Mouse (Mus musculus) lung, postnatal 25 days (tissue): ENCODE data around the gene Gm17728.
A peak's percentile ranks its signal among the peaks of the same experiment; 100 is the strongest.
"Not testable (repeated sequence)": the region's sequence is repeated elsewhere in the genome, so short reads cannot be mapped to it uniquely, and the experiment has no call there.

ENCODE experiments used
- DNase-seq: peaks from one replicate; pipeline ENCODE4 v3.0.0; 2022; ENCODE audit warnings: low spot score

Gene Gm17728

GRCm38 (mm10) chr17:9421760-9422159 lies at the start of gene Gm17728:
Gm17728 (plus strand) TSS chr17:9422060.
- DNase-seq = not testable (repeated sequence)

GRCm38 (mm10) chr17:9397493-9397892 lies 24.4 kb upstream of the Gm17728 start:
- DNase-seq = no peak

DNA sequence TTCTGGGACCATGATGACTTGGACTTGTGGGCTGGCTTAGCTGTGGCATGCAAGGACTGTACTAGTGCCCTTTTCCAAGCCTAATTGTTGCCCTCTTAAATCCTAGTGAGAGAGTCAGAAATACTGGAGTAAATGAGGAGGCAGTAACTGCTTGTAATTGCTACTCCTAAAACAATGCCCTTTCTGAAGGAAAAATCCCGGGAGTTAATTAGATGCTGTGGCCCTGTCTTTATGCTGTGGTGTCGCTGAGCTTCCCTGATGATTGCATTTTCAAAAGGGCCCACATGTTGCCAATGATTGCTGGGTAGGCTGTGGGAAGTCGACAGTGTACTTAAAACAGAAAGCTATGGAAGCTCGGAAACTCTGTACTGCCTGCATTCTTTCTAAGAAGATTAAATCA lies 23.3 kb upstream of the Gm17728 start:
- no peak for DNase-seq

DNA sequence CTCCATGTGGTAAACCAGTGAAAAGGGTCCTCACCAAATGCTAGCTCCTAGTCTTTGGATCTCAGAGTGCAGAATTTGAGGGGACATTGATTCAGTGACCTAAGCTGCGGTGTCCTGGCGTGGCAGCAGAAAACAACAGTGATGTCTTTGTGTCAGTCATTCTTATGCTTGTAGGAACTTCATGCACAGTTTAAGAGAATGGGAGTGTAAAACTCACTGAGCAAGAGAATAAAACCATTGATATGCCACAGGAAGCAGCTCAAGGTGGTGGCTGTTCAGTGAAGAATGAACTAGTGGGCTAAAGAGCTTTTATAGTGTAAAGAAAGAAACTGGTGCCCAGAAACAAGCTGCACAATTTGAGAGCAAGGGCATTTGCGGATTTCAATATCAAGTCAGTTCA lies 17.9 kb upstream of the Gm17728 start:
- DNase-seq = no peak

DNA sequence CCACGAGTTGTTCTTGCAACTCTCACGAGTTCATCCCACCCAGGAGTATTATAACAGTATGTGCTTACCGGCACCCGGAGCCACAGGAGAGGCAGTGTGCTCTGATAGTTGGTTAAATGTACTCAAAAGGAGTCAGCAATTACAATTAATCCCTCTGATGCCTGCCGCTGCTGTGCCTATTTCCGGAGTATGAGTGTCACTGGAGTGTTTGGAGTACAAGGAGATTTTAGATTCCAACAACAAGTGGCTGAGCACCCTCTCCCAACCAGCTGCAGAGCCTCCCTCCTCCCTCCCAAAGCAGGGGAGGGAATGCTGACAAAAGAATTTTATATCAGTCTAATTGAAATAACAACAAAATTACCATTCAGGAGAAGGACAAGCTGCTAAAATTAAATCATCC lies 14.2 kb upstream of the Gm17728 start:
- DNase-seq = no peak

DNA sequence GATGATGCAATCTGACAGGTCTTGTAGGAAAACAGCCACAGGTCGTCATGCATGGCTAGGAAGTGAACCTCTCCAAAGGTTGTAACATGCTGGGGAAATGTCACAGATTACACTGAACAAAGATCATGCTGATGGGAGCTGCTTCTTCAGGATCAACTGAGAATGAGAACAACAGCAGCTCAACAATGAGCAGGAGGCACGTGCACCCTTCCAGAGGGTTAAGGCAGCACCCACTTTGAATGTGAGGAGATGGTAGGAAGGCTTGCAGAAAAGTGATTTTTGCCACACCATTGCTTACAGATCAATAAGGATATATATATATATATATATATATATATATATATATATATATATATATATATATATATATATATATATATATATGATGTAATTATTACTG lies 2.8 kb upstream of the Gm17728 start:
- no peak for DNase-seq

- no peak for DNase-seq
Observed at GRCm38 (mm10) chr17:9428374-9428994, 6.6 kb downstream of the Gm17728 start.

- DNase-seq = no peak
Observed at GRCm38 (mm10) chr17:9439997-9440655, 18.3 kb downstream of the Gm17728 start.

GRCm38 (mm10) chr17:9456406-9456805 lies 34.5 kb downstream of the Gm17728 start:
- peak; percentile 5 for DNase-seq

DNA sequence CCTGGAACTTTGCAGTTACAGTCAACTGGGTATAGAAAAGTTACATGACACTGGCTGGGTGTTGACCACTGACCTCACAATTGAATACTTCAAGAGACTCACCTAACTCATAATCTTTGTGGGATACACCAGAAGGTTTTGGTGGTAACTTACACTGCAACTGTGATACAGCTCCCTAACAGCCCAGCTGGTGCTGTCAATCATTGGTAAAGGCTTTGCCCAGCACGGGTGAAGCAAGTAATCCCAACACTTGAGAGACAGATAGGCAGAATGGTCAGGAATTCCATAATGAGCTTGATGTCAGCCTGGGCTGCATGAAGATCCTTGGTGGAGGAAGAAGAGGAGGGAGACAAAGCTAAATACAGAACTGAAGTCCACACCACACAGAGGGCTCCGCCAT lies 39.0 kb downstream of the Gm17728 start:
- no peak for DNase-seq
